Mouse (Mus musculus): ENCODE measurements around the gene Fam214a.

DNA sequence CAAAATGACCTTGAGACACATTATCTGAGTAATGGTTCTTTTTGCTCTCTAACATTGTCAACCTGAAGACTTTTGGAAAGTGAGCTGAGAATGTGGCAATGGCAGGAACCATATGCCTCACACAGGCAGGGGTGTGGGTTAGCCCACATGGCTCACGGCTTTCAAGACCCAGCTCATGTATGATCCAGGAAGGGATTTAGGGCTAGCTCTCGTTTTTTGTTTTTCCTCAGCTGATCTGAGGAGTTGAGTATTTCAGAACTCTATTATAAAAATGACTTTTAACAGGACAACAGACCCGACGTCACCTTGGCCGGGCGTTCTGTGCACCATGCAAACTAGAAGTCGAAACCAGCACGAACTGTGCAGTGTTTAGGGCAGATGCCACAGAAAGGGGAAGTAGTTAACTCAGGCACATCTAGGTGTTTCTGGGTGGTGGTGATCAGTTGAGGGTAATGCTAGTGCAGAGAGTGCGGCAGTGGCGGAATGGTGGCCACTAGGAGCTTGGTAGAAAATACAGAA is 12.2 kb downstream of the Fam214a start:
- no peak for TF ChIP-seq CTCF (IDR thresholded peaks at IDR 0.05; ENCODE audit: extremely low read depth, insufficient read length, insufficient replicate concordance, low read depth, low read length)
- no peak for TF ChIP-seq POLR2A (IDR thresholded peaks at IDR 0.05; ENCODE audit: low read depth, low read length)

Data from small intestine, adult 2 months (tissue).